Mouse (Mus musculus) left cerebral cortex, postnatal 25 days (tissue): ENCODE measurements around the gene Hmbs. TPM values are rescaled to one million over a fixed set of nuclear protein-coding genes. Genes with fewer than 3 reads are reported as not detected.
"Not testable (repeated sequence)": the region's sequence is repeated elsewhere in the genome, so short reads cannot be mapped to it uniquely, and the experiment has no call there.

ENCODE experiments used
- DNase-seq, 2 experiments: peaks; one replicate each; pipeline ENCODE4 v3.0.0; 2022; ENCODE audit warnings: low spot score in 2 of 2, mixed read lengths in 1 of 2
- intact Hi-C: fragments of 180-260 bp; cut with DNase I; formaldehyde crosslinking; loops from one replicate; pipeline ENCODE4 v1.15.1; 2025
- total RNA-seq, 2 experiments: library from RNA; stranded (reverse); gene quantifications; 2 replicates each; pipeline ENCODE4 v1.2.3; 2021

Gene Hmbs
- total RNA-seq, 2 experiments from 2014 or later, result 14.8 to 22.0 TPM

GRCm38 (mm10) chr9:44326371-44327063 is 17.5 kb downstream of the Hmbs start:
- DNase-seq, result peak; percentile 86 to 94
- intact Hi-C loops, result no loop called here

- intact Hi-C loops, result no loop called here
- no peak for DNase-seq
These were observed 18.2 kb downstream of the Hmbs start, which contains the start of gene Dpagt1 for GRCm38 (mm10) chr9:44325768-44326370. Dpagt1 (plus strand) TSS chr9:44326019.

GRCm38 (mm10) chr9:44325032-44325767 is 18.8 kb downstream of the Hmbs start:
- intact Hi-C loops, DNase-seq: not testable (repeated sequence)

GRCm38 (mm10) chr9:44324147-44324546 is 19.9 kb downstream of the Hmbs start:
- no peak for DNase-seq

GRCm38 (mm10) chr9:44323656-44324055 is 20.4 kb downstream of the Hmbs start:
- intact Hi-C loops, DNase-seq: not testable (repeated sequence)

More at GRCm38 (mm10) chr9:44324147-44324546, 19.9 kb downstream of the Hmbs start:
- intact Hi-C loops, result no loop called here

GRCm38 (mm10) chr9:44320799-44321133 is 23.3 kb downstream of the Hmbs start:
- DNase-seq, result peak; percentile 55 to 68
- intact Hi-C loops, result no loop called here

- intact Hi-C loops, result no loop called here
- DNase-seq, result peak; percentile 90 to 98
These were observed 23.9 kb downstream of the Hmbs start, which contains the start of gene C2cd2l for GRCm38 (mm10) chr9:44319887-44320798. C2cd2l (minus strand) TSS chr9:44320285.

GRCm38 (mm10) chr9:44319105-44319886 is 24.7 kb downstream of the Hmbs start:
- DNase-seq, result peak in 1 of 2 experiments; percentile 28

GRCm38 (mm10) chr9:44318826-44319095 is 25.3 kb downstream of the Hmbs start:
- intact Hi-C loops, result no loop called here
- DNase-seq, result no peak

More at GRCm38 (mm10) chr9:44319105-44319886, 24.7 kb downstream of the Hmbs start:
- intact Hi-C loops, result no loop called here

- DNase-seq, result no peak
- intact Hi-C loops, result no loop called here
These were observed 25.8 kb downstream of the Hmbs start for GRCm38 (mm10) chr9:44318076-44318825.

- intact Hi-C loops, result no loop called here
- no peak for DNase-seq
These were observed 26.6 kb downstream of the Hmbs start for GRCm38 (mm10) chr9:44317452-44317851.

GRCm38 (mm10) chr9:44314910-44315309 is 29.1 kb downstream of the Hmbs start:
- no peak for DNase-seq
- intact Hi-C loops, result no loop called here

- intact Hi-C loops, result no loop called here
- DNase-seq, result no peak
These were observed 29.8 kb downstream of the Hmbs start for GRCm38 (mm10) chr9:44314257-44314547.

GRCm38 (mm10) chr9:44313476-44314256 is 30.4 kb downstream of the Hmbs start:
- intact Hi-C loops, result no loop called here
- DNase-seq, result peak; percentile 75 to 92

GRCm38 (mm10) chr9:44311136-44312134 is 32.6 kb downstream of the Hmbs start:
- no peak for DNase-seq
- intact Hi-C loops, result no loop called here

- DNase-seq, result no peak
- intact Hi-C loops, result no loop called here
These were observed 33.3 kb downstream of the Hmbs start for GRCm38 (mm10) chr9:44310750-44311135.

GRCm38 (mm10) chr9:44309756-44310155 is 34.3 kb downstream of the Hmbs start:
- DNase-seq, result no peak
- intact Hi-C loops, result no loop called here
